Mouse (Mus musculus) hindbrain, postnatal 0 days (tissue): ENCODE data around the gene Serpinb3b. TPM values are rescaled to one million over a fixed set of nuclear protein-coding genes. Genes with fewer than 3 reads are reported as not detected.
"Not testable (repeated sequence)": the region's sequence is repeated elsewhere in the genome, so short reads cannot be mapped to it uniquely, and the experiment has no call there.

Experiments
- ATAC-seq: fragments of 200-750 bp; cut with Nextera tagmentation; 2 replicates; pipeline ENCODE4 v1.8.0; 2017; ENCODE audit warnings: mild to moderate bottlenecking, moderate TSS enrichment, moderate library complexity
- DNase-seq: peaks from one replicate; pipeline ENCODE4 v3.0.0-alpha.2; 2015; ENCODE audit warnings: low spot score
- H3K27ac ChIP-seq: fragments of 300-500 bp; sonication (generic); 2 replicates; pipeline ENCODE4 v1.5.1; 2014; ENCODE audit warnings: mild to moderate bottlenecking
- H3K27me3 ChIP-seq: fragments of 300-500 bp; sonication (generic); 2 replicates; pipeline ENCODE4 v1.6.1; 2014; ENCODE audit warnings: low read length, mixed read lengths; ENCODE audit not compliant: insufficient read depth
- H3K36me3 ChIP-seq: fragments of 300-500 bp; sonication (generic); 2 replicates; pipeline ENCODE4 v1.6.1; 2014; ENCODE audit warnings: low read length, mixed read lengths; ENCODE audit not compliant: insufficient read depth
- H3K4me1 ChIP-seq: fragments of 300-500 bp; sonication (generic); 2 replicates; pipeline ENCODE4 v1.6.1; 2014; ENCODE audit warnings: antibody characterized with exemption, low read length, mixed read lengths; ENCODE audit not compliant: insufficient read depth
- H3K4me2 ChIP-seq: fragments of 300-500 bp; sonication (generic); 2 replicates; pipeline ENCODE4 v1.6.1; 2014; ENCODE audit warnings: low read depth, mild to moderate bottlenecking, low read length, moderate library complexity, mixed read lengths
- H3K4me3 ChIP-seq: fragments of 300-500 bp; sonication (generic); 2 replicates; pipeline ENCODE4 v1.5.1; 2014; ENCODE audit warnings: low read length
- H3K9ac ChIP-seq: fragments of 300-500 bp; sonication (generic); replicated peaks from 2 replicates; pipeline ENCODE4 v1.6.1; 2014; ENCODE audit warnings: mild to moderate bottlenecking, low read length, moderate library complexity, mixed read lengths
- H3K9me3 ChIP-seq: fragments of 300-500 bp; sonication (generic); 2 replicates; pipeline ENCODE4 v1.6.1; 2016; ENCODE audit warnings: low read length, mixed read lengths
- CTCF ChIP-seq: IDR thresholded peaks from 2 replicates; pipeline ENCODE4 v1.5.1; 2016; ENCODE audit warnings: antibody characterized with exemption, control low read depth, low read depth
- WGBS: fragments of 180-500 bp; shearing (Covaris S2); extraction: QIAGEN DNeasy Blood & Tissue Kit; methylation state at CpG from one replicate; pipeline ENCODE4 v1.1.7; 2014; 5-methylcytosine and 5-hydroxymethylcytosine counted together
- polyA plus RNA-seq: library from polyadenylated mRNA; unstranded; fragments of >200 nt; fragmentation: Nextera tagmentation; extraction: Ambion mirVana; gene quantifications from 2 replicates; pipeline ENCODE4 v1.2.1, GENCODE M21; 2015
- total RNA-seq: library from RNA; depleted of rRNA; stranded (reverse); fragments of >200 nt; gene quantifications from 2 replicates; pipeline ENCODE4 v1.2.3, GENCODE M21; 2014; rRNA removed

Gene Serpinb3b
- total RNA-seq (not detected in 2 replicates), polyA plus RNA-seq (not detected in 2 replicates)

- not testable (repeated sequence) for H3K27ac ChIP-seq, H3K9me3 ChIP-seq, H3K27me3 ChIP-seq, H3K9ac ChIP-seq, H3K4me3 ChIP-seq, H3K4me1 ChIP-seq, H3K36me3 ChIP-seq, ATAC-seq, DNase-seq, H3K4me2 ChIP-seq
These were observed at the start of gene Serpinb3b, which contains the start of gene Serpinb3c for GRCm38 (mm10) chr1:107278261-107278660. TSS of gene Serpinb3b (minus strand) at chr1:107278361. TSS of gene Serpinb3c (minus strand) at chr1:107278371.

- 43% methylated on average over 3 of the region's 3 CpGs for WGBS
- H3K4me1 ChIP-seq, H3K9ac ChIP-seq, H3K9me3 ChIP-seq, H3K4me3 ChIP-seq, H3K4me2 ChIP-seq, H3K27ac ChIP-seq, H3K27me3 ChIP-seq, H3K36me3 ChIP-seq: not testable (repeated sequence)
- DNase-seq, result peak; percentile 6
- peak; percentile 64 for ATAC-seq
- TF ChIP-seq CTCF, result peak; percentile 69
These were observed 35.0 kb downstream of the Serpinb3b start for GRCm38 (mm10) chr1:107243170-107243569.

GRCm38 (mm10) chr1:107217276-107217675 is 60.9 kb downstream of the Serpinb3b start:
- H3K9ac ChIP-seq, H3K4me1 ChIP-seq, H3K36me3 ChIP-seq, H3K9me3 ChIP-seq, H3K4me3 ChIP-seq, DNase-seq, H3K27me3 ChIP-seq, H3K4me2 ChIP-seq, ATAC-seq, H3K27ac ChIP-seq: not testable (repeated sequence)
- WGBS, result 81% methylated on average over 1 of the region's 1 CpGs

GRCm38 (mm10) chr1:107127453-107127852 is 150.7 kb downstream of the Serpinb3b start:
- not testable (repeated sequence) for H3K9me3 ChIP-seq, H3K4me3 ChIP-seq, H3K36me3 ChIP-seq, H3K27ac ChIP-seq, H3K9ac ChIP-seq, H3K27me3 ChIP-seq, H3K4me1 ChIP-seq, DNase-seq, ATAC-seq, H3K4me2 ChIP-seq
- peak; percentile 56 for TF ChIP-seq CTCF

Other genes with a start within 250 kb of the Serpinb3b start
- not detected in 2 replicates for gene Serpinb3a, start 226.1 kb downstream of the Serpinb3b start, total RNA-seq
- not detected in 2 replicates for gene Serpinb3a, start 226.1 kb downstream of the Serpinb3b start, polyA plus RNA-seq
- not detected in 2 replicates for gene Serpinb3d, start 194.9 kb downstream of the Serpinb3b start, total RNA-seq
- gene Serpinb3d, start 194.9 kb downstream of the Serpinb3b start, polyA plus RNA-seq, result not detected in 2 replicates
- not detected in 2 replicates for gene Serpinb3c, start within 50 bp of the Serpinb3b start, total RNA-seq
- gene Serpinb3c, start within 50 bp of the Serpinb3b start, polyA plus RNA-seq, result not detected in 2 replicates
- gene Serpinb11, start 82.8 kb upstream of the Serpinb3b start, total RNA-seq, result not detected in 2 replicates
- gene Serpinb11, start 82.8 kb upstream of the Serpinb3b start, polyA plus RNA-seq, result not detected in 2 replicates
- gene Serpinb7, start 121.3 kb upstream of the Serpinb3b start, total RNA-seq, result not detected in 2 replicates
- 0.15 TPM in 1 of 2 replicates, not detected in the other for gene Serpinb7, start 121.3 kb upstream of the Serpinb3b start, polyA plus RNA-seq
- 0.05 TPM in 1 of 2 replicates, not detected in the other for gene Serpinb2, start 233.1 kb upstream of the Serpinb3b start, total RNA-seq
- gene Serpinb2, start 233.1 kb upstream of the Serpinb3b start, polyA plus RNA-seq, result 0.09 and 0.28 TPM in 2 replicates